Mouse (Mus musculus) cerebellum, adult (tissue): ENCODE results near the gene Ppfia3.
A peak's percentile ranks its signal among the peaks of the same experiment; 100 is the strongest.

Source experiments
- ATAC-seq: cut with Nextera tagmentation; 2 replicates; pipeline ENCODE4 v1.9.2; 2017; ENCODE audit warnings: mild to moderate bottlenecking, moderate library complexity, mixed read lengths; ENCODE audit not compliant: insufficient number of reproducible peaks, low FRiP score, low TSS enrichment

The Ppfia3 gene

DNA sequence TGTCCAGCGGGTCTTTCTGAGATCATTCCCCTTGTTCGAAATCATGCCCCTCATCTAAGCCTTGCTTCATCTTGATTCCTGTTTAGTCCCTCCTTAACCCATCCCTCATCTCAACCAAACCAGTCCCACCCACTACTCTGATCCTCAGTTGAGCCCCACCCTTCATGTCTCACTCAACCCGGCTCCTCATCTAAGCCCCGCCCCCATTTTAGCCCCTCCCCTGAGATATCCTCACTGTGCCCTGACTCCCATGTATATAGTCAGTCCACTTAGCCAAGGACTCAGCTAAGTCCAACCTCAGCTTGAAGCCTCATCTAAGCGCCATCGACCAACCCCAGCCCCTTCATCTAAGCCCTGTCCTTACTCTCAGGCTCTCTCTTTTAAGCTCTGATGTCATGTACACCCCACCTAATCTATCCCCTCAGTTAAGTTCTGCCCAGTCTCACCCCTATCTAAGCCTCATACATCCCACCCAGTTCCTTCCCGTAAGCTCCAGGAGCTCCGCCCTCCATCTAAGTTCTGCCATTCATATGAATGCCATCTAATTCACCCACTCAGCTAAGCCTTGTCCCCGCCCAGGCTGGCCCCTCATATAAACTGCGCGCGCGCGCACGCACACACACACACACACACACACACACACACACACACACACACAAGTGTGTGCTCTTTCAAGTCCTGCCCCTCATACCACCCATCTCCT lies 11.3 kb downstream of the Ppfia3 start:
- ATAC-seq: no peak

DNA sequence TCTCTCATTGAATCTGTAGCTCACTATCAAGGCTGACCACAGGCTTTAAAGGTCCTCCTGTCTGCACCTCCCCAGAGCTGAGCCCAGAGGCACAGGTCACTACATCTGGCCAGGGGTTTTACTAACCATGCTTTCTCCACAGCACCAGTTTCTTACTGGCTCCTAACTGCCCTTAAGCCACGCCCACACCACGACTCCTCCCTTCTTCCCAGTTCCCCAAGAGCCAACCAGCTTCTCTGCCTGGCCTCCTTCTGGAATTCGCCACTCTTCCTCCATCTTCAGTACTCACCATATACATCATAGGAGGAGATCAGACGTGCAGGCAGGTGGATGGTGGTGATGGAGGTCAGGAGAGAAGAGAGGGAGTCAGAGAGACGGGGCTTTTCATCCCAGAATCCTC lies 13.8 kb downstream of the Ppfia3 start:
- no peak for ATAC-seq

- no peak for ATAC-seq
Measured at GRCm38 (mm10) chr7:45346905-45347304, 19.9 kb downstream of the Ppfia3 start.

GRCm38 (mm10) chr7:45343543-45343942 lies 23.3 kb downstream of the Ppfia3 start:
- ATAC-seq: no peak

GRCm38 (mm10) chr7:45342081-45342480 lies 24.7 kb downstream of the Ppfia3 start:
- ATAC-seq: no peak

DNA sequence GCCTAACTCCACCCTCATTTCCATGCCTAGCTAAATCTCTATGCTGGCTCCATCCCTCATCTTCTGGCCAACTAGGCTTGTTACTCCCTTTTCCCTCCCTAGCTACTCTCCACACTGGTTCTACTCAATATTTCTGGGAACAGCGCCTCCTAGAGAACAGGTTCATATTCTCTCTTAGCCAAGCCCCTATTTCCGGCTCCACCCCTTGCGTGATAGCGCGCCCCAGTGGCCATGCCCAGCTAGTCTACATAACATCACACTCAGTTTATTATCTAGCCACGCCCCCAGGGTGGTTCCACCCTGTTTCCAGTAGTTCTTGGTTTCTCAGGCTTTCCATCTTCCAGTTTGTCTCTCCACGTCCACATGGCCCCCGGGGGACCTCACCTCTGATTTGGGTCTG lies 25.5 kb downstream of the Ppfia3 start:
- 0 out of 2 replicates have a peak, but pooled peaks have one; percentile 17 for ATAC-seq

GRCm38 (mm10) chr7:45340669-45341068 lies 26.1 kb downstream of the Ppfia3 start:
- ATAC-seq: no peak

DNA sequence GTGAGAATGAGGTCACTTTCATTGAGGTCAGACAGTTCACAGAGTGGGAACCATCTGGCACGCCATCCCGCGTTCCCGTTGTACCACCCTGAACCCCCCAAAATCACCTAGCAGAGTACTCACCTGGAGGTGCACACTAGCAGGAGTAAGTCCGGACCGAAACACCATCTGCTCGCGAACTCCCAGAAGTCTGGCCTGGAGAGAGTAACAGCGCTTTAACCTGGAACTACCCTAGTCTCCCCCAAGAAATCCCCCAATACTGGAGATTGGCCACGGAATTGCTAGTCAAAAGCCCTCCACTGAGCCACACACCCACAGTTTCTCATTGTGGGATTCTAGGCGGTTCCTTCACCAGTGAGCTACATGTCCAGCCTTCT lies 26.8 kb downstream of the Ppfia3 start:
- ATAC-seq: no peak

DNA sequence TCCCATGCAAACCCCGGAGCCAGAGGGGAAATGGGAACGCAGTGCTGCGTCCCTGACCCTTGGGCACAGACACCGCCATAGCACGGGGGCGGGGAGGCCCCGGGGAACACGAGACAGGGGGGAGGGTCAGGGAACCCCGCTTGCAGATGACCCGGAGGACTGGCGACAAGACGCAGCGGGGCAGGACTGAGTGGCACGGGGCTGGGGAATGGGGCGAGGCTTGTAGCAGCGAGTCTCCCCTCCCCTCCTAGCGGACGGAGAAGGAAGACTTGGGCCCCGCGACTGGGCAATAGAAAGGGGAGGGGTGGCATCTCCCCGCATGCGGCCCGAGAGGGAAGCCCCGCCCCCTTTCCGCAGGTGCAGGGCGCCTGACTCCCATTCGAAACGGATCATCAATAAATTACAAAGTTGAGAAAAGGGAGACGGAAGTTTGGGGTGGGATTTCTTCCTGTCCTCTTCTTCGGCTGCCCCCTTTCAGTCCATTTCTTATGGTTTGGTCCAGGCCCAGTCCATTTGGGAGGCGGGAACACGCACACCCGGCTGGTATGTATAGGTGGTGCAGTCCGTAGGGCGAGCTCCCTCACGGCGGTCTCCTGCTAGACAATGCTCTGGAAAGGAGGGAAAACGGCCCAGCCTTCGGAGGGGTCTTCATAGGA lies 27.3 kb downstream of the Ppfia3 start:
- peak; percentile 59; the same call in 1 of the 2 replicates for ATAC-seq

DNA sequence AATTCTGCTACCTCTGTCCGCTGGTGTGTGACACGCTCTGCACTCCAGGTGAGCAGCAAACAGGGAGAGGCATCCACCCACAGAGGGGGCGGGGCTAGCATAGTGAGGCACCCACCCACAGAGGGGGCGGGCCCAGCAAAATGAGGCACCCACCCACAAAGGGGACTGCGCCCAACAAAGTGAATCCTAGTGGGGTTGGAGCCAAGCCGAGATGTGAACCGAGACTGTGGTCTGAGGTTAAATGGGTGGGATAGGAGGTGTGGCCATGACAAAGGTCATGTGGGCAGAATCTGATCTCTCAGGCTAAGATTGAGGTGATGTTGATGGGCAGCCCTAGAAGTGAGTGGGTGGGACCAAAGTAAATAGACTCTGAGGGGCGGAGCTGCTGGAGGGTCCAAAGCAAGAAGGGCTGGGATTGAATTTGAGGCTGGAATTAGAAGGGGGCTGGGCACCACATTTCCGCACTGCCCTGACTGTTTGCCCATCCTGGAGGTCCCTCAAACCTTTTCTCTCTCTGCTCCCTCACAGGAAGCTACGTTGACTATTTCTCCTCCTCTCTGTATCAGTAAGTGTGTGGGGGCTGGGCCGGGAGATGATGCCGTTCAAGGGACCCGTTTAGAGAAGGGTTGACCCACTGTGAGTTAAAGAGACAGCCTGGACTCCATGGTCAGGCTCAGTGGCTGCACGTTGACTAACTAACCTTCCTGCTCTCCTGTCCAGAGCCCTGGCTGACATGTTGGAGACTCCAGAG lies 28.5 kb downstream of the Ppfia3 start:
- no peak for ATAC-seq

GRCm38 (mm10) chr7:45337469-45337868 lies 29.4 kb downstream of the Ppfia3 start:
- no peak for ATAC-seq

DNA sequence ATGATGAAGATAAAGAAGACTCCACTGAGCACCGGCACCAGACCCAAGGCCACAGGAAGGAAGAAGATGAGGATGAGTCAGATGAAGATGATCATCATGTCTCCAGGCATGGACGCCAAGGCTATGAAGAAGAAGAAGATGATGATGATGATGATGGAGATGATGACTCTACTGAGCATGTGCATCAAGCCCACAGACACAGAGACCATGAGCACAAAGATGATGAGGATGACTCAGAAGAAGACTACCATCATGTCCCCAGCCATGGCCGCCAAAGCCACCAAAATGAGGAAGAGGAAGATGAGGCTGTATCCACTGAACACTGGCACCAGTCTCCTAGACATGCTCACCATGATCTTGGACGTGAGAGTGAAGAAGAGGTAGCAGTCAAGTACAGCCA lies 30.5 kb downstream of the Ppfia3 start:
- no peak for ATAC-seq

- ATAC-seq: no peak
Measured at GRCm38 (mm10) chr7:45335056-45335455, 31.8 kb downstream of the Ppfia3 start, which contains the start of gene Hrc. Hrc (plus strand) TSS chr7:45335290.

DNA sequence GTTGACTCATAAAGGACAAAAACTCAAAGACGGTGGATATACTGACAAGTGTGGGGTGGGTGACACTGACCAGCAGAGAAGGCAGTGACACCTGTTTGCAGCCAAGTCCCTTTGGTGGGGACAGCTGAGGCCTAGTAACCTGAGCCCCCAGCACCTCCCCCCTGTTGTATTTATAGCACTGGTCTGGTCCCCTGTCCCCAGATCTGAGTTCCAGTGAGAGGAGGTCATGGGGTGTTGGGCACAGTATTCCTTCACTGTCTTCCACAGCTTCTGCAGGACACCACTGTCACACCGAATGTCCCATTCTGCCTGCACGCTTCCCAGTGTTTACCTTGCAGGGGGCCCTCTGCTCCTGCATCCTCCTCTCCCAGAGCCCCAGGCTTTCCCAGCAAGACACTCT lies 32.2 kb downstream of the Ppfia3 start:
- ATAC-seq: no peak

GRCm38 (mm10) chr7:45333431-45333982 lies 33.3 kb downstream of the Ppfia3 start, which contains the start of gene Trpm4:
Trpm4 (minus strand) TSS chr7:45333780.
- ATAC-seq: peak; percentile 51; the same call in 1 of the 2 replicates

DNA sequence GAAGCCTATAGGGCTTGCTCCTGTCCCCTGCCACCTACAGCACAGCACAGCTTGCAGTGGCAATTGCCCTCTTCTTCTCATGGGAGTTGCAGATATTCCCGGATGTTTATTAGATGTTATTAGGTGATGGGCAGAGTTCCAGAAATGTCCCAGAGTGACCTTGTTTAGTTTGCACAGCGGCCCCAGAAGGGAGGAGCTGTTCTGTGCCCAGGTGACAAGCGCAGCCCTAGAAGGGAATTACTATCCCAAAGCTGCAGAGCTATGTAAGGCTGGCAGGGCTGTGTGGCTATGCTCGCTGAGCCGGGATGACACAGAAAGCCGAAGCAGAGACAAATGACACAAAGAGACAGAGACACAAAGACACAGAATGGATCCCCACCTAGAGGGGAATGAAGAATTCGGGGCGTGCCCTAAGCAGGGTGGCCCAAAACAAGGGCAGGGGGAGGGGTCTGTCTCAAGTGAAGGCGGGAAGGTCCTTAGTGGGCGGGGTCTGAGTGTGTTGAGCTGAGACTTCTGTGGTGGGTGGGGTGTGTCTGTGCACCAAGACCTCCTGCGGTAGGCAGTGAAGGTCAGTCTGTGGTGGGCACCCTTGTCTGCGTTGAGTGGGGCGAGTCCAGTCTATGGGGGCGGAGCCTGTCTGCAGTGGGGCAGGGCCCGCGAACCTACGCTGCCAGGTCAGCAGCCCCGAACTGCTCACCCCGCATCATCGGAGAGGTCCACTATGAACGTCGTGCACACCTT lies 34.0 kb downstream of the Ppfia3 start:
- 0 out of 2 replicates have a peak, but pooled peaks have one; percentile 16 for ATAC-seq

DNA sequence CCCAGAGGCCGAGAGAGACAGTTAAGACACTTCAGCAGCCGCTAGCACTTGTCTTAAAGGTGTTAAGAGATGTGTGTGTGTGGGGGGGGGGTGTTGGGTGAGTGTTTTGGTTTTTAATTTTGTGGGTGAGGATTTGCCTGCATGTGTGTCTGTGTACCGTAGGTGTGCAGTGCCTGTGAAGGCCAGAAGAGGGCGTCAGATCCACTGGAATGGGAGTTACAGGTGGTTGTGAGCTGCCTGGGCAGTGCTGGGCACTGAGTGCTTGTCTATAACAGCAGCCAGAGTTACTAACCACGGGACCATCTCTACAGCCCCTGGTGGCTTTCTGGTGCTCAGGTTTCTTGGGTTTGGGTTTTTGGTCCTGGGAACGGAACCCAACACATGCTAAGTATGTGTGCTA lies 35.3 kb downstream of the Ppfia3 start:
- ATAC-seq: no peak

DNA sequence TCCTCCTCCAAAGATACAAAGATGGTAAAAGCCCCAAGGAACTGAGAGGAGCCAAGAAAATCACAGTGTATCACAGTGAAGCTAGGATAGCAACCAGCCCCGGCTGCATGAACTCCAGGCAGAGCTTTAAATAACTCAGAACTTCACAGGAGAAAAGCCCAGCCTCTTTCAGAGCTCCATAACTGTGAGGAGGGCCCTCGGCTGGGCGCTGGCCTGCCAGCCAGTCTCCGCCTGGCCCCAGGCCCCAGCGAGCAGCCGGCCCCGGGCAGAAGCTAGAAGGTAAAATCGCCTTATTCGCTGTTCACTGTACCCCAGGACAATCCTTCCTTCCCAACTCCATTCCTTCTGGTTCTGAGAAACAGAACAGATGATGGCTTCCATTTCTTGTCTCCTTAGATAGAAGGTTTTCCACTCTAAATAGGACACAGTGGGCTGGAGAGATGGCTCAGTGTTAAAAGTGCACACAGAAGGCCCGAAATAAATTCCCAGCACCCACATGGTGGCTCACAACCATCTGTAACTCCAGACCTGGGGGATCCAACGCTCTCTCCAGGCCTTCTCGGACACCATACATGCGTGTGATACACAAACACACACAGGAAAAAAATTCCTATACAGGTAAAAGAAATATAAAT lies 37.9 kb downstream of the Ppfia3 start:
- ATAC-seq: no peak

- no peak for ATAC-seq
Measured at GRCm38 (mm10) chr7:45325800-45326199, 41.0 kb downstream of the Ppfia3 start.

GRCm38 (mm10) chr7:45323069-45323468 lies 43.8 kb downstream of the Ppfia3 start:
- ATAC-seq: no peak
